8 mouse cellular contexts compared by ENCODE assay signal in the genomic region with DNA sequence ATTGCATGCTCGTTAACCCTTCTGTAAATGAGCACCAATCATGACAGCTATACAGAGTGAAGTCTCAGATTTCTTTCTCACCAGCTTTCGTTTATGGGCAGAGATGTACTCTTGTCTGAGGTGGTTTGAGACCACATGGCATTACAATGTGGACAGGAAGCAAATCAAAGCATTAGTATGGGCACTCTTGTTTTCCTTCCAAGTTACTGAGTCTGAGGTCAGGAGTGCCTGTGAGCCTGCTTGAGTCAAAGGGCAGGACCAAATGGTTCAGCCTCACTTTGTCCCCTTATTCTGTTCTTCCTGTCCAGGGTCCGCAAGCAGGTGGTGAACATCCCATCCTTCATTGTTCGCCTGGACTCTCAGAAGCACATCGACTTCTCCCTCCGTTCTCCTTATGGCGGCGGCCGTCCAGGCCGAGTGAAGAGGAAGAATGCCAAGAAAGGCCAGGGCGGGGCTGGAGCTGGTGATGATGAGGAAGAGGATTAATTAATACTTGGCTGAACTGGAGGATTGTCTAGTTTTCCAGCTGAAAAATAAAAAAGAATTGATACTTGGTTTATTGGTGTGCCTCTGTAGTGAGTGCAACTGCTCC. TPM values are rescaled to one million over a fixed set of nuclear protein-coding genes. Genes with fewer than 3 reads are reported as not detected.
DNase-seq lines count a peak whose midpoint lies in the region; TF ChIP-seq lines count a peak whose summit lies in the region.

No protein-coding gene starts in this region.

- H3K27ac ChIP-seq in MEL (ENCODE audit: control insufficient read depth, low read depth, low read length): peak overlapping the region; percentile 98
- no peak overlapping the region; the same call in 1 of the 2 replicates for H3K27ac ChIP-seq in hindbrain, embryonic 10.5 days

- TF ChIP-seq CTCF in MEL (IDR thresholded peaks at IDR 0.05 in 2 of 3, conservative IDR thresholded peaks at IDR 0.05 in 1 of 3; ENCODE audit: control insufficient read depth in 1 of 3, insufficient read depth in 1 of 3, low read depth in 2 of 3, low read length in 3 of 3, poor library complexity in 1 of 3, severe bottlenecking in 1 of 3): no peak

- no peak for TF ChIP-seq RAD21 in MEL (IDR thresholded peaks at IDR 0.05; ENCODE audit: low read depth, low read length)

- no peaks in the 10 kb centered on the region for H3K27me3 ChIP-seq in MEL (ENCODE audit: control insufficient read depth in 1 of 2, insufficient read depth in 2 of 2, low read length in 2 of 2)
- H3K27me3 ChIP-seq in hindbrain, embryonic 10.5 days (ENCODE audit: insufficient read depth, poor library complexity, severe bottlenecking): no peaks in the 10 kb centered on the region

- no peak for TF ChIP-seq POLR2A in MEL (IDR thresholded peaks at IDR 0.05; ENCODE audit: control insufficient read depth in 1 of 2, insufficient read depth in 1 of 2, low read depth in 1 of 2, low read length in 2 of 2, poor library complexity in 1 of 2)

- WGBS in hindbrain, embryonic 10.5 days: 68% methylated on average over 11 of the region's 11 CpGs

- peak overlapping the region; percentile 99 for H3K9ac ChIP-seq in MEL (ENCODE audit: control insufficient read depth, low read depth, low read length, poor library complexity, severe bottlenecking)

- H3K9me3 ChIP-seq in MEL (replicated peaks; ENCODE audit: insufficient read depth, low read length): no peaks in the 10 kb centered on the region
- no peaks in the 10 kb centered on the region for H3K9me3 ChIP-seq in hindbrain, embryonic 10.5 days

- H3K4me3 ChIP-seq in MEL (ENCODE audit: control insufficient read depth in 1 of 2, insufficient read depth in 1 of 2, low read depth in 2 of 2, low read length in 2 of 2): peak overlapping the region; percentile 49 to 99
- H3K4me3 ChIP-seq in hindbrain, embryonic 10.5 days: peak overlapping the region; percentile 89

- DNase-seq in cerebellum, adult 11-12 months: peak; percentile 35
- no peak for DNase-seq in cerebellum, adult 8-10 months
- peak; percentile 55 for DNase-seq in MEL (ENCODE audit: low read depth, low spot score)
- DNase-seq in hindbrain, embryonic 10.5 days (ENCODE audit: low spot score): no peak
- peak; percentile 16 for DNase-seq in lung, postnatal 36 days
- DNase-seq in left cerebral cortex, postnatal 10 days (ENCODE audit: extremely low spot score in 1 of 2, low spot score in 2 of 2): no peak
- no peak for DNase-seq in right cerebral cortex, postnatal 36 days (ENCODE audit: low spot score in 2 of 2)
- no peak for DNase-seq in kidney, adult 18-20 months

- peaks cover 0 to 8% of the 10 kb centered on the region in 2 experiments; a peak in 1 of 4 replicates for H3K4me1 ChIP-seq in MEL (ENCODE audit: control insufficient read depth in 1 of 2, insufficient read depth in 2 of 2, low read length in 2 of 2)
- H3K4me1 ChIP-seq in hindbrain, embryonic 10.5 days (replicated peaks): peaks cover 27% of the 10 kb centered on the region

- H3K36me3 ChIP-seq in MEL (ENCODE audit: control insufficient read depth in 1 of 2, insufficient read depth in 2 of 2, low read length in 2 of 2): peaks cover 6 to 18% of the 10 kb centered on the region in 2 experiments
- peaks cover 45% of the 10 kb centered on the region for H3K36me3 ChIP-seq in hindbrain, embryonic 10.5 days

- H3K79me2 ChIP-seq in MEL (ENCODE audit: control insufficient read depth, insufficient read depth, low read length, poor library complexity): peaks cover 28% of the 10 kb centered on the region

- TF ChIP-seq EP300 in MEL (IDR thresholded peaks at IDR 0.05; ENCODE audit: low read depth in 1 of 2, low read length in 2 of 2): no peak

- intact Hi-C loops in left cerebral cortex, postnatal 10 days (cut with DNase I): loop anchor here (10.0 kb wide), 1 partner anchor 728 kb away; no protein-coding TSS in a partner anchor

TF ChIP-seq in MEL, 35 proteins besides CTCF, POLR2A, EP300 and RAD21:
- TF ChIP-seq KAT2A (conservative IDR thresholded peaks at IDR 0.05; ENCODE audit: low read depth, low read length) (0 out of 2 replicates have a peak, but pooled peaks have one; percentile 15), MYB (IDR thresholded peaks at IDR 0.05; ENCODE audit: low read depth, low read length) (no peak), MAX (IDR thresholded peaks at IDR 0.05; ENCODE audit: low read length) (peak; percentile 54; the same call in 1 of the 2 replicates), GABPA (IDR thresholded peaks at IDR 0.05; ENCODE audit: low read depth, low read length) (no peak), MYC (IDR thresholded peaks at IDR 0.05; ENCODE audit: low read depth, low read length) (peak; percentile 55), HCFC1 (IDR thresholded peaks at IDR 0.05; ENCODE audit: low read depth, low read length) (no peak), SMC3 (IDR thresholded peaks at IDR 0.05; ENCODE audit: low read depth, low read length) (peak; percentile 18; the same call in 1 of the 2 replicates), CHD1 (IDR thresholded peaks at IDR 0.05; ENCODE audit: low read depth, low read length) (peak; percentile 68; the same call in 1 of the 2 replicates)

RNA-seq across cellular contexts. Expression of gene Rps9, which starts 2.6 kb away (rescaled TPM):
- total RNA-seq in MEL (2012; rRNA removed): 2,912 and 2,921 TPM in 2 replicates
- 1,000 to 10,000 TPM in 1 of 2 experiments, not detected in 1; 2,284 TPM for polyA plus RNA-seq in MEL (2012; ENCODE audit: insufficient read depth in 1 of 2, insufficient read length in 2 of 2, low read depth in 1 of 2, low replicate concordance in 2 of 2, missing spikeins in 1 of 2)
- polyA plus RNA-seq in hindbrain, embryonic 10.5 days (2016; fragmentation: Nextera tagmentation; extraction: Ambion mirVana): 1,151 and 1,302 TPM in 2 replicates
- total RNA-seq in left cerebral cortex, postnatal 10 days (2021): 100 to 1,000 TPM; 460 to 465 TPM

RNA-seq across cellular contexts. Expression of gene Mboat7, which starts 13.1 kb away (rescaled TPM):
- total RNA-seq in MEL (2012; rRNA removed): 31.1 and 33.9 TPM in 2 replicates
- polyA plus RNA-seq in MEL (2012; ENCODE audit: insufficient read depth in 1 of 2, insufficient read length in 2 of 2, low read depth in 1 of 2, low replicate concordance in 2 of 2, missing spikeins in 1 of 2): 100 to 1,000 TPM in 1 of 2 experiments, not detected in 1; 113 TPM
- 38.9 and 39.2 TPM in 2 replicates for polyA plus RNA-seq in hindbrain, embryonic 10.5 days (2016; fragmentation: Nextera tagmentation; extraction: Ambion mirVana)
- total RNA-seq in left cerebral cortex, postnatal 10 days (2021): 100 to 1,000 TPM; 167 to 170 TPM

RNA-seq across cellular contexts. Expression of gene Pirb, which starts 13.8 kb away (rescaled TPM):
- total RNA-seq in MEL (2012; rRNA removed): 0.12 and 0.20 TPM in 2 replicates
- polyA plus RNA-seq in MEL (2012; ENCODE audit: insufficient read depth in 1 of 2, insufficient read length in 2 of 2, low read depth in 1 of 2, low replicate concordance in 2 of 2, missing spikeins in 1 of 2): under 1 TPM in 1 of 2 experiments, not detected in 1; 0.56 TPM
- polyA plus RNA-seq in hindbrain, embryonic 10.5 days (2016; fragmentation: Nextera tagmentation; extraction: Ambion mirVana): 0.07 and 0.38 TPM in 2 replicates
- total RNA-seq in left cerebral cortex, postnatal 10 days (2021): under 1 TPM; 0.14 to 0.15 TPM

RNA-seq across cellular contexts. Expression of gene Tsen34, which starts 13.8 kb away (rescaled TPM):
- total RNA-seq in MEL (2012; rRNA removed): 16.0 and 17.1 TPM in 2 replicates
- polyA plus RNA-seq in MEL (2012; ENCODE audit: insufficient read depth in 1 of 2, insufficient read length in 2 of 2, low read depth in 1 of 2, low replicate concordance in 2 of 2, missing spikeins in 1 of 2): 10 to 100 TPM in 1 of 2 experiments, not detected in 1; 21.7 TPM
- 269 and 282 TPM in 2 replicates for polyA plus RNA-seq in hindbrain, embryonic 10.5 days (2016; fragmentation: Nextera tagmentation; extraction: Ambion mirVana)
- total RNA-seq in left cerebral cortex, postnatal 10 days (2021): 10 to 100 TPM; 85.1 to 97.4 TPM

RNA-seq across cellular contexts. Expression of gene Tmc4, which starts 29.1 kb away (rescaled TPM):
- total RNA-seq in MEL (2012; rRNA removed): 2.0 and 2.7 TPM in 2 replicates
- 10 to 100 TPM in 1 of 2 experiments, not detected in 1; 16.8 TPM for polyA plus RNA-seq in MEL (2012; ENCODE audit: insufficient read depth in 1 of 2, insufficient read length in 2 of 2, low read depth in 1 of 2, low replicate concordance in 2 of 2, missing spikeins in 1 of 2)
- 3.5 and 5.8 TPM in 2 replicates for polyA plus RNA-seq in hindbrain, embryonic 10.5 days (2016; fragmentation: Nextera tagmentation; extraction: Ambion mirVana)
- 1 to 10 TPM; 5.1 to 5.8 TPM for total RNA-seq in left cerebral cortex, postnatal 10 days (2021)

Comparison
In these comparisons a context has a peak if more than half of its experiments do, and no peak if none do; other contexts are left out.
1. DNase-seq: peak in cerebellum, adult 11-12 months (single experiment), MEL (single experiment) and lung, postnatal 36 days (single experiment); none in cerebellum, adult 8-10 months (single experiment), hindbrain, embryonic 10.5 days (single experiment), left cerebral cortex, postnatal 10 days (0 of 2), right cerebral cortex, postnatal 36 days (0 of 2) and kidney, adult 18-20 months (single experiment).